Mouse (Mus musculus): ENCODE data around the gene Txndc11. TPM values are rescaled to one million over a fixed set of nuclear protein-coding genes. Genes with fewer than 3 reads are reported as not detected.

The Txndc11 gene
- polyA plus RNA-seq, 1 experiment, result 28.6 TPM

- peaks cover 4% of the 10 kb centered on the region for H3K36me3 ChIP-seq (ENCODE audit: control insufficient read depth, insufficient read depth, low read length)
- under 1% methylated on average over 22 of the region's 22 CpGs for WGBS
- peak overlapping the region; percentile 93 for H3K27ac ChIP-seq (ENCODE audit: insufficient read depth, low read length)
- DNase-seq (ENCODE audit: low read depth in 1 of 2, low spot score in 2 of 2), result no peak
- peak overlapping the region; percentile 86 for H3K4me3 ChIP-seq (ENCODE audit: extremely low read depth, insufficient read depth, insufficient read length)
- H3K4me1 ChIP-seq (ENCODE audit: control insufficient read depth, insufficient read depth, insufficient read length), result peaks cover 33% of the 10 kb centered on the region; the same call in 1 of the 2 replicates
- H3K27me3 ChIP-seq (ENCODE audit: control insufficient read depth, insufficient read depth, low read length), result no peaks in the 10 kb centered on the region
- TF ChIP-seq CTCF (IDR thresholded peaks at IDR 0.05; ENCODE audit: extremely low read depth, insufficient read depth, insufficient read length, insufficient replicate concordance) (no peak), POLR2A (IDR thresholded peaks at IDR 0.05; ENCODE audit: low read depth, low read length) (no peak; the same call in 1 of the 2 replicates)
Observed at GRCm38 (mm10) chr16:11066833-11067191, 67.6 kb downstream of the Txndc11 start.

GRCm38 (mm10) chr16:11066029-11066832, 68.2 kb downstream of the Txndc11 start, which contains the start of gene Litaf:
TSS of gene Litaf (minus strand) at chr16:11066157.
- Histone ChIP-seq H3K27me3 (ENCODE audit: control insufficient read depth, insufficient read depth, low read length) (no peaks in the 10 kb centered on the region), H3K27ac (ENCODE audit: insufficient read depth, low read length) (peak within 1 kb of the TSS; percentile 93), H3K4me1 (ENCODE audit: control insufficient read depth, insufficient read depth, insufficient read length) (peaks cover 28% of the 10 kb centered on the region; the same call in 1 of the 2 replicates), H3K4me3 (ENCODE audit: extremely low read depth, insufficient read depth, insufficient read length) (peak within 1 kb of the TSS; percentile 86), H3K36me3 (ENCODE audit: control insufficient read depth, insufficient read depth, low read length) (peaks cover 1% of the 10 kb centered on the region)
- under 1% methylated on average over 75 of the region's 78 CpGs for WGBS
- DNase-seq (ENCODE audit: low read depth in 1 of 2, low spot score in 2 of 2), result peak; percentile 95 to 98
- TF ChIP-seq POLR2A (IDR thresholded peaks at IDR 0.05; ENCODE audit: low read depth, low read length) (peak; percentile 62), CTCF (IDR thresholded peaks at IDR 0.05; ENCODE audit: extremely low read depth, insufficient read depth, insufficient read length, insufficient replicate concordance) (no peak)

- peak overlapping the region; percentile 60 for H3K4me3 ChIP-seq (ENCODE audit: extremely low read depth, insufficient read depth, insufficient read length)
- no peak for DNase-seq (ENCODE audit: low read depth in 1 of 2, low spot score in 2 of 2)
- peak overlapping the region; percentile 86 for H3K27ac ChIP-seq (ENCODE audit: insufficient read depth, low read length)
- H3K27me3 ChIP-seq (ENCODE audit: control insufficient read depth, insufficient read depth, low read length), result no peaks in the 10 kb centered on the region
- peaks cover 22% of the 10 kb centered on the region; the same call in 1 of the 2 replicates for H3K4me1 ChIP-seq (ENCODE audit: control insufficient read depth, insufficient read depth, insufficient read length)
- TF ChIP-seq POLR2A (IDR thresholded peaks at IDR 0.05; ENCODE audit: low read depth, low read length) (no peak), CTCF (IDR thresholded peaks at IDR 0.05; ENCODE audit: extremely low read depth, insufficient read depth, insufficient read length, insufficient replicate concordance) (no peak)
- no peaks in the 10 kb centered on the region; the same call in 1 of the 2 replicates for H3K36me3 ChIP-seq (ENCODE audit: control insufficient read depth, insufficient read depth, low read length)
- WGBS, result 63% methylated on average over 5 of the region's 5 CpGs
Observed at GRCm38 (mm10) chr16:11065431-11065830, 69.0 kb downstream of the Txndc11 start.

GRCm38 (mm10) chr16:11064742-11065141, 69.7 kb downstream of the Txndc11 start:
- Histone ChIP-seq H3K36me3 (ENCODE audit: control insufficient read depth, insufficient read depth, low read length) (no peaks in the 10 kb centered on the region), H3K27ac (ENCODE audit: insufficient read depth, low read length) (peak overlapping the region; percentile 86), H3K4me1 (ENCODE audit: control insufficient read depth, insufficient read depth, insufficient read length) (peaks cover 15% of the 10 kb centered on the region; the same call in 1 of the 2 replicates), H3K4me3 (ENCODE audit: extremely low read depth, insufficient read depth, insufficient read length) (peak overlapping the region; percentile 60), H3K27me3 (ENCODE audit: control insufficient read depth, insufficient read depth, low read length) (no peaks in the 10 kb centered on the region)
- DNase-seq (ENCODE audit: low read depth in 1 of 2, low spot score in 2 of 2), result peak in 1 of 2 experiments; percentile 49
- 48% methylated on average over 6 of the region's 6 CpGs for WGBS
- TF ChIP-seq POLR2A (IDR thresholded peaks at IDR 0.05; ENCODE audit: low read depth, low read length), result no peak; the same call in 1 of the 2 replicates
- TF ChIP-seq CTCF (IDR thresholded peaks at IDR 0.05; ENCODE audit: extremely low read depth, insufficient read depth, insufficient read length, insufficient replicate concordance), result no peak

- Histone ChIP-seq H3K27ac (ENCODE audit: insufficient read depth, low read length) (peak overlapping the region; percentile 86), H3K27me3 (ENCODE audit: control insufficient read depth, insufficient read depth, low read length) (no peaks in the 10 kb centered on the region), H3K36me3 (ENCODE audit: control insufficient read depth, insufficient read depth, low read length) (no peaks in the 10 kb centered on the region), H3K4me3 (ENCODE audit: extremely low read depth, insufficient read depth, insufficient read length) (peak overlapping the region; percentile 60; the same call in 1 of the 2 replicates), H3K4me1 (ENCODE audit: control insufficient read depth, insufficient read depth, insufficient read length) (peaks cover 15% of the 10 kb centered on the region; the same call in 1 of the 2 replicates)
- WGBS, result 89% methylated on average over 4 of the region's 4 CpGs
- no peak for DNase-seq (ENCODE audit: low read depth in 1 of 2, low spot score in 2 of 2)
- TF ChIP-seq POLR2A (IDR thresholded peaks at IDR 0.05; ENCODE audit: low read depth, low read length), result no peak
- TF ChIP-seq CTCF (IDR thresholded peaks at IDR 0.05; ENCODE audit: extremely low read depth, insufficient read depth, insufficient read length, insufficient replicate concordance), result no peak
Observed at GRCm38 (mm10) chr16:11064341-11064740, 70.1 kb downstream of the Txndc11 start.

GRCm38 (mm10) chr16:11062794-11063721, 71.4 kb downstream of the Txndc11 start:
- Histone ChIP-seq H3K27ac (ENCODE audit: insufficient read depth, low read length) (peak overlapping the region; percentile 86), H3K4me1 (ENCODE audit: control insufficient read depth, insufficient read depth, insufficient read length) (peaks cover 15% of the 10 kb centered on the region; the same call in 1 of the 2 replicates), H3K27me3 (ENCODE audit: control insufficient read depth, insufficient read depth, low read length) (no peaks in the 10 kb centered on the region), H3K36me3 (ENCODE audit: control insufficient read depth, insufficient read depth, low read length) (no peaks in the 10 kb centered on the region), H3K4me3 (ENCODE audit: extremely low read depth, insufficient read depth, insufficient read length) (peak overlapping the region; percentile 31; the same call in 1 of the 2 replicates)
- WGBS, result 10% methylated on average over 13 of the region's 13 CpGs
- peak in 1 of 2 experiments; percentile 47 for DNase-seq (ENCODE audit: low read depth in 1 of 2, low spot score in 2 of 2)
- TF ChIP-seq CTCF (IDR thresholded peaks at IDR 0.05; ENCODE audit: extremely low read depth, insufficient read depth, insufficient read length, insufficient replicate concordance) (no peak), POLR2A (IDR thresholded peaks at IDR 0.05; ENCODE audit: low read depth, low read length) (no peak)
